ENCODE assay signal across 31 mouse cellular contexts in genomic region chr10:74722971-74723370, GRCm38 (mm10).
DNase-seq lines count a peak whose midpoint lies in the region; ATAC-seq and TF ChIP-seq lines count a peak whose summit lies in the region.
"Had no signal": no experiment of that assay in that cellular context is flagged by ENCODE, and none has a peak within 500 bp of the region (broad histone marks: within the 10 kb centered on the region; RNA-seq: fewer than 3 reads in every experiment).

No protein-coding gene starts in this region.

- no peaks in the 10 kb centered on the region for H3K9me3 ChIP-seq in heart, postnatal 0 days (replicated peaks; ENCODE audit: control insufficient read depth, low read length)
- H3K9me3 ChIP-seq in forebrain, embryonic 11.5 days (ENCODE audit: control insufficient read depth, low read length) = no peaks in the 10 kb centered on the region
- H3K9me3 ChIP-seq: embryonic facial prominence, embryonic 13.5 days; forebrain, embryonic 10.5 days; hindbrain, embryonic 12.5 days; limb, embryonic 13.5 days; lung, embryonic 15.5 days; midbrain, embryonic 10.5 days; neural tube, embryonic 12.5 days; stomach, embryonic 15.5 days had no signal

- H3K4me2 ChIP-seq in heart, postnatal 0 days (ENCODE audit: low read depth, low read length) = no peak overlapping the region
- H3K4me2 ChIP-seq in forebrain, embryonic 11.5 days (ENCODE audit: low read depth, low read length, severe bottlenecking) = no peak overlapping the region
- H3K4me2 ChIP-seq: embryonic facial prominence, embryonic 13.5 days; heart, embryonic 13.5 days; hindbrain, embryonic 12.5 days; limb, embryonic 13.5 days; liver, embryonic 11.5 days; lung, embryonic 15.5 days; neural tube, embryonic 12.5 days; stomach, embryonic 15.5 days had no signal

- no peak for TF ChIP-seq POLR2A in heart, adult 2 months (IDR thresholded peaks at IDR 0.05; ENCODE audit: insufficient read depth, low read depth, low read length)
- TF ChIP-seq POLR2A in brain, embryonic 14.5 days (IDR thresholded peaks at IDR 0.05; ENCODE audit: borderline replicate concordance, extremely low read depth, insufficient read depth, insufficient read length, poor library complexity, severe bottlenecking) = no peak

- no peak overlapping the region for H3K4me3 ChIP-seq in heart, postnatal 0 days (ENCODE audit: low read depth, low read length)
- H3K4me3 ChIP-seq in heart, adult 2 months = no peak overlapping the region
- H3K4me3 ChIP-seq in forebrain, embryonic 11.5 days (ENCODE audit: low read depth, low read length) = no peak overlapping the region
- H3K4me3 ChIP-seq: embryonic facial prominence, embryonic 13.5 days; forebrain, embryonic 10.5 days; gastrocnemius, adult 2 months; heart, embryonic 13.5 days; hindbrain, embryonic 12.5 days; limb, embryonic 13.5 days; lung, embryonic 15.5 days; midbrain, embryonic 10.5 days; myocyte; neural tube, embryonic 12.5 days; stomach, embryonic 15.5 days had no signal

- H3K9ac ChIP-seq in heart, postnatal 0 days (replicated peaks; ENCODE audit: low read depth, low read length) = no peak overlapping the region
- no peak overlapping the region for H3K9ac ChIP-seq in heart, adult 2 months (ENCODE audit: low read depth, low read length)
- no peak overlapping the region for H3K9ac ChIP-seq in forebrain, embryonic 11.5 days (ENCODE audit: low read length)
- H3K9ac ChIP-seq: embryonic facial prominence, embryonic 13.5 days; heart, embryonic 13.5 days; hindbrain, embryonic 12.5 days; limb, embryonic 13.5 days; lung, embryonic 15.5 days; neural tube, embryonic 12.5 days; stomach, embryonic 15.5 days had no signal

- TF ChIP-seq EP300 in heart, postnatal 0 days (IDR thresholded peaks at IDR 0.05; ENCODE audit: low read depth) = no peak
- TF ChIP-seq EP300 in heart, adult 2 months (IDR thresholded peaks at IDR 0.05; ENCODE audit: insufficient read depth, low read depth, low read length) = no peak

- H3K27ac ChIP-seq in heart, postnatal 0 days (ENCODE audit: low read depth) = no peak overlapping the region
- no peak overlapping the region for H3K27ac ChIP-seq in heart, adult 2 months
- H3K27ac ChIP-seq in forebrain, embryonic 11.5 days (ENCODE audit: low read depth, low read length) = no peak overlapping the region
- H3K27ac ChIP-seq: embryonic facial prominence, embryonic 13.5 days; forebrain, embryonic 10.5 days; gastrocnemius, adult 2 months; heart, embryonic 13.5 days; hindbrain, embryonic 12.5 days; limb, embryonic 13.5 days; lung, embryonic 15.5 days; midbrain, embryonic 10.5 days; neural tube, embryonic 12.5 days; stomach, embryonic 15.5 days had no signal

- peak; percentile 16 for DNase-seq in heart, postnatal 0 days (ENCODE audit: low spot score)
- no peak for DNase-seq in heart, adult 2 months
- peak; percentile 24 for DNase-seq in ovary, adult 18-20 months (ENCODE audit: low spot score)
- DNase-seq in ovary, postnatal 10 days (ENCODE audit: low spot score) = no peak
- peak; percentile 20 for DNase-seq in adrenal gland, postnatal 14 days
- DNase-seq in brain, embryonic 14.5 days (ENCODE audit: low read depth) = peak; percentile 2
- DNase-seq in forebrain, embryonic 11.5 days (ENCODE audit: low spot score) = no peak
- DNase-seq: B cell, adult 2 months; cerebellum, adult 18-20 months; gastrocnemius, adult 2 months; gastrocnemius, postnatal 36 days; kidney, adult 9 months; kidney, postnatal 10 days; layer of hippocampus, adult 9-11 months; right cerebral cortex, postnatal 25 days; thymus, adult 18-20 months; thymus, postnatal 25 days had no signal

- ATAC-seq in heart, postnatal 0 days (ENCODE audit: insufficient read depth, low read depth) = no peak
- no peak for ATAC-seq in forebrain, embryonic 11.5 days (replicated peaks; ENCODE audit: low FRiP score)
- ATAC-seq: forebrain, embryonic 16.5 days; intestine, embryonic 16.5 days; midbrain, embryonic 16.5 days had no signal

- H3K79me2 ChIP-seq in heart, adult 2 months (replicated peaks; ENCODE audit: control insufficient read depth, insufficient read depth, low read length) = no peaks in the 10 kb centered on the region

- H3K27me3 ChIP-seq in heart, postnatal 0 days (ENCODE audit: control insufficient read depth, insufficient read depth, low read length) = no peaks in the 10 kb centered on the region
- H3K27me3 ChIP-seq in heart, adult 2 months (ENCODE audit: control insufficient read depth, insufficient read depth, low read length) = no peaks in the 10 kb centered on the region
- H3K27me3 ChIP-seq in forebrain, embryonic 11.5 days (ENCODE audit: control insufficient read depth, insufficient read depth, low read length) = no peaks in the 10 kb centered on the region
- H3K27me3 ChIP-seq: embryonic facial prominence, embryonic 13.5 days; heart, embryonic 13.5 days; hindbrain, embryonic 12.5 days; limb, embryonic 13.5 days; lung, embryonic 15.5 days; neural tube, embryonic 12.5 days; stomach, embryonic 15.5 days had no signal

- no peaks in the 10 kb centered on the region for H3K36me3 ChIP-seq in heart, postnatal 0 days (replicated peaks; ENCODE audit: control insufficient read depth, insufficient read depth, low read length)
- H3K36me3 ChIP-seq in heart, adult 2 months (ENCODE audit: control insufficient read depth, insufficient read depth, low read length) = no peaks in the 10 kb centered on the region
- no peaks in the 10 kb centered on the region for H3K36me3 ChIP-seq in forebrain, embryonic 11.5 days (ENCODE audit: control insufficient read depth, insufficient read depth, low read length)
- H3K36me3 ChIP-seq: embryonic facial prominence, embryonic 13.5 days; forebrain, embryonic 10.5 days; heart, embryonic 13.5 days; hindbrain, embryonic 12.5 days; limb, embryonic 13.5 days; lung, embryonic 15.5 days; midbrain, embryonic 10.5 days; neural tube, embryonic 12.5 days; stomach, embryonic 15.5 days had no signal

- intact Hi-C loops in heart, adult 2 months (cut with DNase I) = no loop called here

- H3K4me1 ChIP-seq in heart, postnatal 0 days (ENCODE audit: control insufficient read depth, insufficient read depth) = no peaks in the 10 kb centered on the region
- H3K4me1 ChIP-seq in heart, adult 2 months (ENCODE audit: control insufficient read depth, insufficient read depth, low read length) = no peaks in the 10 kb centered on the region
- no peaks in the 10 kb centered on the region for H3K4me1 ChIP-seq in forebrain, embryonic 11.5 days (replicated peaks; ENCODE audit: control insufficient read depth, insufficient read depth, low read length)
- H3K4me1 ChIP-seq: embryonic facial prominence, embryonic 13.5 days; forebrain, embryonic 10.5 days; heart, embryonic 13.5 days; hindbrain, embryonic 12.5 days; limb, embryonic 13.5 days; lung, embryonic 15.5 days; midbrain, embryonic 10.5 days; neural tube, embryonic 12.5 days; stomach, embryonic 15.5 days had no signal

- TF ChIP-seq CTCF in heart, postnatal 0 days (IDR thresholded peaks at IDR 0.05; ENCODE audit: low read depth) = no peak
- no peak for TF ChIP-seq CTCF in heart, adult 2 months (IDR thresholded peaks at IDR 0.05)
- no peak for TF ChIP-seq CTCF in brain, embryonic 14.5 days (IDR thresholded peaks at IDR 0.05; ENCODE audit: borderline replicate concordance, extremely low read depth, insufficient read depth, insufficient read length)

Comparison
In these comparisons a context has a peak if more than half of its experiments do, and no peak if none do; other contexts are left out.
1. DNase-seq: peak in heart, postnatal 0 days (single experiment), ovary, adult 18-20 months (single experiment), adrenal gland, postnatal 14 days (single experiment) and brain, embryonic 14.5 days (single experiment); none in heart, adult 2 months (0 of 2), ovary, postnatal 10 days (single experiment) and forebrain, embryonic 11.5 days (single experiment).